Comparison of ENCODE assay signal across 18 mouse cellular contexts in genomic region chr6:124435173-124435572, GRCm38 (mm10). TPM values are rescaled to one million over a fixed set of nuclear protein-coding genes. Genes with fewer than 3 reads are reported as not detected.
"Had no signal": no experiment of that assay in that cellular context is flagged by ENCODE, and none has a peak within 500 bp of the region (broad histone marks: within the 10 kb centered on the region; RNA-seq: fewer than 3 reads in every experiment).

No protein-coding gene starts in this region.

- H3K9ac ChIP-seq: limb, embryonic 12.5 days; limb, embryonic 15.5 days; liver, embryonic 13.5 days; stomach, embryonic 15.5 days had no signal

- H3K36me3 ChIP-seq: limb, embryonic 12.5 days; limb, embryonic 15.5 days; liver, embryonic 13.5 days; stomach, embryonic 15.5 days had no signal

- DNase-seq: kidney, postnatal 10 days; kidney, postnatal 36 days; left cerebral cortex, postnatal 4 days; liver, embryonic 13.5 days; lung, adult 2 months; lung, postnatal 14 days; lung, postnatal 4 days; midbrain, embryonic 14.5 days; right cerebral cortex, adult 18-20 months; right cerebral cortex, postnatal 14 days; right cerebral cortex, postnatal 4 days; thymus, adult 18-20 months; thymus, postnatal 36 days had no signal

- H3K27me3 ChIP-seq: limb, embryonic 12.5 days; limb, embryonic 15.5 days; liver, embryonic 13.5 days; stomach, embryonic 15.5 days had no signal

- H3K27ac ChIP-seq: limb, embryonic 12.5 days; limb, embryonic 15.5 days; liver, embryonic 13.5 days; stomach, embryonic 15.5 days had no signal

- H3K4me2 ChIP-seq: limb, embryonic 12.5 days; limb, embryonic 15.5 days; liver, embryonic 13.5 days; midbrain, embryonic 11.5 days; stomach, embryonic 15.5 days had no signal

- H3K9me3 ChIP-seq: limb, embryonic 12.5 days; limb, embryonic 15.5 days; liver, embryonic 13.5 days; stomach, embryonic 15.5 days had no signal

- H3K4me3 ChIP-seq: limb, embryonic 12.5 days; limb, embryonic 15.5 days; liver, embryonic 13.5 days; stomach, embryonic 15.5 days had no signal

- H3K4me1 ChIP-seq: limb, embryonic 12.5 days; limb, embryonic 15.5 days; liver, embryonic 13.5 days; stomach, embryonic 15.5 days had no signal

RNA-seq across cellular contexts. Expression of gene C1rl, which starts 57.7 kb away (rescaled TPM):
- total RNA-seq: midbrain, postnatal 0 days had no signal
